In genomic region chr5:76855829-76856600, GRCm38 (mm10) we compare ENCODE assay signal across 8 mouse cellular contexts. TPM values are rescaled to one million over a fixed set of nuclear protein-coding genes. Genes with fewer than 3 reads are reported as not detected.
A peak's percentile ranks its signal among the peaks of the same experiment; 100 is the strongest.
DNase-seq lines count a peak whose midpoint lies in the region; ATAC-seq and TF ChIP-seq lines count a peak whose summit lies in the region.
"Had no signal": no experiment of that assay in that cellular context is flagged by ENCODE, and none has a peak within 500 bp of the region (broad histone marks: within the 10 kb centered on the region; RNA-seq: fewer than 3 reads in every experiment).

No protein-coding gene starts in this region.

- TF ChIP-seq CTCF in stomach, postnatal 0 days (IDR thresholded peaks at IDR 0.05; ENCODE audit: low read depth), result no peak

- no peak for DNase-seq in lung, postnatal 36 days
- no peak for DNase-seq in limb, embryonic 14.5 days (ENCODE audit: low spot score)
- no peak for DNase-seq in stomach, postnatal 0 days (ENCODE audit: low spot score)
- no peak for DNase-seq in cerebellum, postnatal 36 days
- DNase-seq: lung, adult 18-20 months had no signal

- H3K9ac ChIP-seq in lung, embryonic 16.5 days (ENCODE audit: low read length), result no peak overlapping the region
- H3K9ac ChIP-seq in forebrain, embryonic 13.5 days, result 0 out of 2 replicates have a peak overlapping the region, but pooled peaks have one; percentile 16
- 0 out of 2 replicates have a peak overlapping the region, but pooled peaks have one; percentile 28 for H3K9ac ChIP-seq in limb, embryonic 14.5 days (ENCODE audit: low read depth, low read length, severe bottlenecking)
- peak overlapping the region; percentile 23; the same call in 1 of the 2 replicates for H3K9ac ChIP-seq in stomach, postnatal 0 days (ENCODE audit: low read length)

- H3K4me1 ChIP-seq in lung, embryonic 16.5 days (replicated peaks; ENCODE audit: control insufficient read depth, insufficient read depth, low read length), result peaks cover 9% of the 10 kb centered on the region
- H3K4me1 ChIP-seq in forebrain, embryonic 13.5 days, result peaks cover 22% of the 10 kb centered on the region
- H3K4me1 ChIP-seq in limb, embryonic 14.5 days (ENCODE audit: control insufficient read depth, insufficient read depth, low read length), result peaks cover 6% of the 10 kb centered on the region; the same call in 1 of the 2 replicates
- no peaks in the 10 kb centered on the region for H3K4me1 ChIP-seq in stomach, postnatal 0 days (replicated peaks; ENCODE audit: control insufficient read depth, insufficient read depth)

- peaks cover 22% of the 10 kb centered on the region for H3K27me3 ChIP-seq in lung, embryonic 16.5 days (ENCODE audit: control insufficient read depth, insufficient read depth, low read depth, low read length)
- peaks cover 34% of the 10 kb centered on the region for H3K27me3 ChIP-seq in forebrain, embryonic 13.5 days
- H3K27me3 ChIP-seq in limb, embryonic 14.5 days (ENCODE audit: control insufficient read depth, insufficient read depth, low read length), result peaks cover 39% of the 10 kb centered on the region
- peaks cover 3% of the 10 kb centered on the region; the same call in 1 of the 2 replicates for H3K27me3 ChIP-seq in stomach, postnatal 0 days (ENCODE audit: control insufficient read depth, insufficient read depth, low read length)

- no peak for ATAC-seq in lung, embryonic 16.5 days (ENCODE audit: low read depth)
- no peak for ATAC-seq in forebrain, embryonic 13.5 days
- ATAC-seq in limb, embryonic 14.5 days (ENCODE audit: low FRiP score, low read depth), result no peak
- ATAC-seq in stomach, postnatal 0 days (ENCODE audit: low FRiP score, low TSS enrichment), result no peak
- no peak for ATAC-seq in inflammation-experienced regulatory T-cells, adult 6 months

- H3K4me2 ChIP-seq in lung, embryonic 16.5 days (ENCODE audit: low read depth, low read length), result peak overlapping the region; percentile 76
- H3K4me2 ChIP-seq in forebrain, embryonic 13.5 days, result peak overlapping the region; percentile 37; the same call in 1 of the 2 replicates
- H3K4me2 ChIP-seq in limb, embryonic 14.5 days (replicated peaks; ENCODE audit: low read depth, low read length, severe bottlenecking), result peak overlapping the region; percentile 56
- peak overlapping the region; percentile 62 for H3K4me2 ChIP-seq in stomach, postnatal 0 days (replicated peaks; ENCODE audit: low read depth)

- no peak for TF ChIP-seq EP300 in stomach, postnatal 0 days (optimal IDR thresholded peaks at IDR 0.05)

- H3K9me3 ChIP-seq in lung, embryonic 16.5 days (ENCODE audit: control insufficient read depth, low read length), result no peaks in the 10 kb centered on the region
- H3K9me3 ChIP-seq in forebrain, embryonic 13.5 days (replicated peaks), result no peaks in the 10 kb centered on the region
- H3K9me3 ChIP-seq in limb, embryonic 14.5 days (ENCODE audit: control insufficient read depth, low read length), result no peaks in the 10 kb centered on the region
- no peaks in the 10 kb centered on the region for H3K9me3 ChIP-seq in stomach, postnatal 0 days (ENCODE audit: control insufficient read depth, low read length)

- H3K36me3 ChIP-seq in lung, embryonic 16.5 days (ENCODE audit: control insufficient read depth, insufficient read depth, low read length), result no peaks in the 10 kb centered on the region
- peaks cover 72% of the 10 kb centered on the region for H3K36me3 ChIP-seq in forebrain, embryonic 13.5 days (ENCODE audit: poor library complexity, severe bottlenecking)
- H3K36me3 ChIP-seq in limb, embryonic 14.5 days (ENCODE audit: control insufficient read depth, insufficient read depth, low read length), result peaks cover 11% of the 10 kb centered on the region; the same call in 1 of the 2 replicates
- H3K36me3 ChIP-seq in stomach, postnatal 0 days (ENCODE audit: control insufficient read depth, insufficient read depth, low read length), result no peaks in the 10 kb centered on the region

- no peak overlapping the region for H3K27ac ChIP-seq in lung, embryonic 16.5 days (ENCODE audit: low read length)
- H3K27ac ChIP-seq in forebrain, embryonic 13.5 days, result no peak overlapping the region
- H3K27ac ChIP-seq in limb, embryonic 14.5 days (replicated peaks; ENCODE audit: low read depth, low read length), result no peak overlapping the region
- no peak overlapping the region for H3K27ac ChIP-seq in stomach, postnatal 0 days (replicated peaks)

- no peak for TF ChIP-seq POLR2A in limb, embryonic 14.5 days (IDR thresholded peaks at IDR 0.05; ENCODE audit: borderline replicate concordance, extremely low read depth, insufficient read depth, insufficient read length)

- WGBS in lung, embryonic 16.5 days, result 24% methylated on average over 25 of the region's 25 CpGs
- 25% methylated on average over 25 of the region's 25 CpGs for WGBS in forebrain, embryonic 13.5 days
- 31% methylated on average over 25 of the region's 25 CpGs for WGBS in limb, embryonic 14.5 days
- 41% methylated on average over 25 of the region's 25 CpGs for WGBS in stomach, postnatal 0 days

- peak overlapping the region; percentile 50 for H3K4me3 ChIP-seq in lung, embryonic 16.5 days (ENCODE audit: low read length)
- H3K4me3 ChIP-seq in forebrain, embryonic 13.5 days, result no peak overlapping the region
- peak overlapping the region; percentile 28 for H3K4me3 ChIP-seq in limb, embryonic 14.5 days (replicated peaks; ENCODE audit: low read length)
- H3K4me3 ChIP-seq in stomach, postnatal 0 days (ENCODE audit: low read depth, low read length), result peak overlapping the region; percentile 40

RNA-seq across cellular contexts. Expression of gene Aasdh, which starts 49.3 kb away (rescaled TPM):
- polyA plus RNA-seq in lung, embryonic 16.5 days (2015; fragmentation: Nextera tagmentation; extraction: Ambion mirVana), result 18.6 and 21.9 TPM in 2 replicates
- polyA plus RNA-seq in forebrain, embryonic 13.5 days (2015; fragmentation: Nextera tagmentation; extraction: Ambion mirVana), result 23.0 and 23.4 TPM in 2 replicates
- polyA plus RNA-seq in limb, embryonic 14.5 days (2012; rRNA removed), result 24.0 and 24.9 TPM in 2 replicates
- polyA plus RNA-seq in limb, embryonic 14.5 days (2014; fragmentation: Nextera tagmentation; extraction: Ambion mirVana), result 15.1 and 15.4 TPM in 2 replicates
- 7.0 and 7.4 TPM in 2 replicates for polyA plus RNA-seq in stomach, postnatal 0 days (2015; fragmentation: Nextera tagmentation; extraction: Ambion mirVana)
- 10 to 100 TPM; 12.1 to 19.8 (median 13.9) TPM for polyA plus RNA-seq in inflammation-experienced regulatory T-cells, adult 6 months (2017; shearing (Covaris generic))
